Mouse (Mus musculus) C2C12 (cell line): Measurements from ENCODE around the gene Cep70.

Experiments
- CTCF ChIP-seq: IDR thresholded peaks from one replicate; pipeline ENCODE4 v1.5.1; 2011; ENCODE audit not compliant: control insufficient read depth, insufficient read depth, insufficient read length
- MAX ChIP-seq: IDR thresholded peaks from one replicate; pipeline ENCODE4 v1.6.1; 2011; ENCODE audit warnings: mild to moderate bottlenecking, control low read depth
- USF1 ChIP-seq: IDR thresholded peaks from one replicate; pipeline ENCODE4 v1.6.1; 2011; ENCODE audit warnings: low read depth, mild to moderate bottlenecking, control low read depth, moderate library complexity

DNA sequence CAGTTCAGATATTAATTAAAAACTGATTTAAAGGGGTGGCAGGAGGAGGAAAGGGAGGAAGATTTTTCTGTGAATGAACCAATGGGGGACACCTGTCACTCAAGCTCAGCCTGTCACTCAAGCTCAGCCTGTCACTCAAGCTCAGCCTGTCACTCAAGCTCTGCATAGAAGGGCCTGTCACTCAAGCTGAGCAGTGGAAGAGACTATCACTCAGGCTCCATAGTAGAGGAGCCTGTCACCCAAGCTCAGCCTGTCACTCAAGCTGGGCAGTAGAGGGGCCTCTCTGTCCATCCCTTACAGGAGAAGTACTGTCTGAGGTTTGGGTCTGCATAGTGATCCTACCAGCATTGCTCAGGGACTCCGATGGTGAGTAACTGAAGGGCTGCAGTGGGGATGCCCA, 95.1 kb downstream of the Cep70 start:
- no peak for TF ChIP-seq CTCF
- no peak for TF ChIP-seq USF1
- no peak for TF ChIP-seq MAX
